Mouse (Mus musculus) layer of hippocampus, postnatal 14 days (tissue): Measurements from ENCODE around the gene Olfr769. TPM values are rescaled to one million over a fixed set of nuclear protein-coding genes. Genes with fewer than 3 reads are reported as not detected.
"Not testable (repeated sequence)": the region's sequence is repeated elsewhere in the genome, so short reads cannot be mapped to it uniquely, and the experiment has no call there.

Source experiments
- DNase-seq, 2 experiments: peaks; one replicate each; pipeline ENCODE4 v3.0.0; 2021 to 2022; ENCODE audit warnings: low spot score in 2 of 2, mixed read lengths in 1 of 2
- long read RNA-seq, 2 experiments: library from polyadenylated mRNA; stranded (forward); transcript quantifications; one replicate each; pipeline ENCODE4 v2.0.0; 2021
- total RNA-seq, 2 experiments: library from RNA; stranded (reverse); gene quantifications; 2 replicates each; pipeline ENCODE4 v1.2.3; 2021

The Olfr769 gene
- not detected for total RNA-seq
- long read RNA-seq, experiment 1, result 0 reads
- long read RNA-seq, experiment 2, result 0 reads

GRCm38 (mm10) chr10:129117761-129118160 lies at the start of gene Olfr769:
Olfr769 (minus strand) TSS chr10:129117861.
- DNase-seq, result no peak

GRCm38 (mm10) chr10:129164651-129165050 lies 47.0 kb upstream of the Olfr769 start, which contains the start of gene Olfr771:
Olfr771 (minus strand) TSS chr10:129164751.
- DNase-seq, result no peak

GRCm38 (mm10) chr10:129138898-129139297 lies 21.2 kb upstream of the Olfr769 start, which contains the start of gene Olfr770:
Olfr770 (minus strand) TSS chr10:129138998.
- no peak for DNase-seq

GRCm38 (mm10) chr10:129115146-129115545 lies 2.5 kb downstream of the Olfr769 start:
- DNase-seq, result no peak

- DNase-seq, result no peak
These were observed 16.4 kb downstream of the Olfr769 start for GRCm38 (mm10) chr10:129101231-129101630.

DNA sequence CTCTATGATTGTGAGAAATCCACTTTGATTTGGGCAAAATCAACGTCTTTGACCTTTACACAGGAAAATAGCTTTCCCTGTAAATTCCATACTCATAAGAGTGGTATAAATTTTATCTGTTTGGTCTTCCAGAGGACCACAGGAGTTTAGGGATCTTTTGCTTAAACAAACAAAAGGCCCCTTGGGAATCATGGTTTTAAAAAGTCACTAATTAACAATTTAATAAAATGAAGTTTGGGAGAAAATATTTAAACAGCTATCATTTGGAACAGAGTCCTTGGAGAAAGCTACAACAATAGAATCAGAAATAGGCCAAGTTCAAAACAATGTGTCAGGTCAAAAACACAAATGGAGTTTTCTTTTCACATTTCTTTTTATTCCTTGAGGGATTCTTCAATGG lies 18.4 kb downstream of the Olfr769 start, which contains the start of gene Olfr768:
Gene Olfr768 (minus strand): TSS at position 101 of the 400 bp plus-strand sequence.
- no peak for DNase-seq

- not testable (repeated sequence) for DNase-seq
These were observed 34.9 kb downstream of the Olfr769 start, which contains the start of gene Olfr767 for GRCm38 (mm10) chr10:129082810-129083209. Olfr767 (minus strand) TSS chr10:129082910.

DNA sequence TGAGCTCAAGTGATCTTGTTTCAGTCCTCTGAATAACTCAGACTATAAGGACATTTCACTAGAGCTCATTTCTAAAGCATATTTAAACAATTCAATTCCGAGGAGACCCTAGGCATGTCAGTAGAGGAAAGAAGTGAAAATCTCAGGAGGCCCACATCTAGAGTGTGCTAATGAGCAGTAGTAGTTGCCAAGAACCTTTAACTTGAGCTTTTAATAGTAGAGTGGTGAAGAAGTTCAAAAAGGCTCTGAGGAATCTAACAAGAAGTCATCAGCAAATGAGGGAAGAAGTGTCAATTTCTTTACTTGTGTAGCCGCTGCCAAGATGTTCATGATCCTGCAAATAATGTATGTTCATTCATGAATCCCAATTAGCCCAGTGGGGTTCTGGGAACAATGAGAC lies 48.8 kb downstream of the Olfr769 start, which contains the start of gene Olfr766-ps1:
Gene Olfr766-ps1 (minus strand): TSS at position 101 of the 400 bp plus-strand sequence.
- DNase-seq, result no peak

Other genes starting within 250 kb of the Olfr769 start
- gene Gdf11, start 226.1 kb downstream of the Olfr769 start, total RNA-seq, result 10 to 100 TPM; 23.3 to 26.4 TPM
- gene Cd63, start 216.9 kb downstream of the Olfr769 start, total RNA-seq, result 10 to 100 TPM; 76.7 to 86.1 TPM
- gene Rdh5, start 195.0 kb downstream of the Olfr769 start, total RNA-seq, result 1 to 10 TPM; 8.1 to 8.8 TPM
- gene Bloc1s1, start 193.8 kb downstream of the Olfr769 start, total RNA-seq, result 10 to 100 TPM; 96.9 to 98.1 TPM
- 10 to 100 TPM; 28.1 to 28.5 TPM for gene Itga7, start 184.0 kb downstream of the Olfr769 start, total RNA-seq
- not detected for gene Mettl7b, start 156.9 kb downstream of the Olfr769 start, total RNA-seq
- not detected for gene Olfr9, start 128.4 kb downstream of the Olfr769 start, total RNA-seq
- gene Olfr763, start 107.1 kb downstream of the Olfr769 start, total RNA-seq, result not detected
- gene Olfr764-ps1, start 78.0 kb downstream of the Olfr769 start, total RNA-seq, result not detected
- gene Olfr765, start 67.9 kb downstream of the Olfr769 start, total RNA-seq, result not detected
- not detected for gene Olfr766-ps1, start 48.9 kb downstream of the Olfr769 start, total RNA-seq
- gene Olfr767, start 35.0 kb downstream of the Olfr769 start, total RNA-seq, result not detected
- not detected for gene Olfr768, start 18.5 kb downstream of the Olfr769 start, total RNA-seq
- not detected for gene Olfr770, start 21.1 kb upstream of the Olfr769 start, total RNA-seq
- gene Olfr771, start 46.9 kb upstream of the Olfr769 start, total RNA-seq, result not detected
- not detected for gene Olfr772, start 60.1 kb upstream of the Olfr769 start, total RNA-seq
- not detected for gene Olfr773, start 69.6 kb upstream of the Olfr769 start, total RNA-seq
- gene Olfr774, start 118.3 kb upstream of the Olfr769 start, total RNA-seq, result not detected
- not detected for gene Olfr775, start 130.6 kb upstream of the Olfr769 start, total RNA-seq
- gene Olfr776, start 141.3 kb upstream of the Olfr769 start, total RNA-seq, result not detected
- gene Olfr777, start 153.6 kb upstream of the Olfr769 start, total RNA-seq, result not detected
- gene Olfr780, start 200.3 kb upstream of the Olfr769 start, total RNA-seq, result not detected
- gene Olfr781, start 211.0 kb upstream of the Olfr769 start, total RNA-seq, result not detected
- gene Olfr782, start 231.0 kb upstream of the Olfr769 start, total RNA-seq, result not detected